Mouse (Mus musculus): ENCODE results near the gene Stk11. TPM values are rescaled to one million over a fixed set of nuclear protein-coding genes. Genes with fewer than 3 reads are reported as not detected.

Stk11 gene
- polyA plus RNA-seq, 1 experiment, result 222 TPM

DNA sequence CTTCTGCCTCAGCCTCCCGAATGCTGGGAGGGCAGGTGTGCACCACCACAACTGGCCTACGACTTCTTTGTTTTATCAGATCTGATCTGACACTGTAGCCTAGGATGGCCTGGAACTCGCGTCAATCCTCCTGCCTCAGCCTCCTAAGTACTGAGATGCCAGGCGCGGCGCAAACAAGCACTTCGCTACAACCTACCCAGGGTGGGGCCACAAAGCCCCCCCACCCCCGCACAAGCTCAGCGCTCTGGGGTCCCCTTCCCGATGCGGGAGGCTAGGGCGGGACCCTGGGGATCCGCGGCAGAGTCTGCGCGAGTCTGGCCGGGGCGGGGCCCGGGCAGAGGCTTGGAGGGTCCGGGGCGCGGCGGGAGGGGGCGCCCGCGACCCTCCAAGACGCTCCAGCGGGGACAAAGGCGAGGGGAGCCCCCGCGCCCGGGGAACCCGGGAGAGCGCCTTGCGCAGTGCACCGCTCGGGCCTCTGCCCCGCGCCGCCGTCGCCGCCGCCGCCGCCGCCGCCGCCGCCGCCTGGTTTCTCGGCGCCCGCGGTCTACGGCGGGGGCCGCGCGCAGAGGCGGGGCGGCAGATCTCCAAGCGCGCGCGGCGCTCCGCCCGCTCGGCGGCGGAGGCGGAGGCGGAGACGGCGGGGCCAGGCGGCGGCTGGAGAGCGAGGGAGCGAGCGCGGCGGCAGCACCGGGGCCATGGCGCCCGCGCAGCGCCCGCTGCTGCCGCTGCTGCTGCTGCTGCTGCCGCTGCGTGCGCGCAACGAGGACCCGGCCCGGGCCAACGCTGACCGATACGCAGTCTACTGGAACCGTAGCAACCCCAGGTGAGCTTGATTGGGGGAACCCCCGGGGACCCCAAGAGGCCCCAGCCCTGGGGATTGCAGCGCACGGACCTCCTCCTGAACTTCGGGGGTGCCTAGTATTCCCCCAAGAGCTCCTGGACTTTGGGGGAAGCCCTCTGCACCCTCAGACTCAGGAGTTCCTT is 63.8 kb downstream of the Stk11 start, which contains the start of gene Efna2:
Gene Efna2, plus strand, starts transcription at position 415 of the 984 bp plus-strand sequence.
- peak within 1 kb of the TSS; percentile 58 for H3K4me3 ChIP-seq (ENCODE audit: control insufficient read depth, low read depth, low read length)
- no peaks in the 10 kb centered on the region for H3K27me3 ChIP-seq (ENCODE audit: control insufficient read depth, insufficient read depth, low read length)
- peaks cover 11% of the 10 kb centered on the region for H3K4me1 ChIP-seq (ENCODE audit: control insufficient read depth, insufficient read depth, low read length)
- H3K36me3 ChIP-seq (ENCODE audit: control insufficient read depth, insufficient read depth, low read length), result no peaks in the 10 kb centered on the region
- H3K27ac ChIP-seq (ENCODE audit: control insufficient read depth, insufficient read depth, low read depth, low read length), result no peak within 1 kb of the TSS
- TF ChIP-seq CTCF (IDR thresholded peaks at IDR 0.05; ENCODE audit: control insufficient read depth, insufficient read depth, insufficient replicate concordance, low read depth, low read length), result no peak
- TF ChIP-seq POLR2A (IDR thresholded peaks at IDR 0.05; ENCODE audit: control insufficient read depth, low read depth, low read length), result no peak

Other genes starting within 250 kb of the Stk11 start
- gene Prtn3, start 241.3 kb upstream of the Stk11 start, polyA plus RNA-seq (2012; rRNA removed), result 0.72 and 0.90 TPM in 2 replicates
- 1.6 and 2.7 TPM in 2 replicates for gene Plppr3, start 241.2 kb upstream of the Stk11 start, polyA plus RNA-seq (2012; rRNA removed)
- gene Elane, start 229.6 kb upstream of the Stk11 start, polyA plus RNA-seq (2012; rRNA removed), result 0.11 and 0.22 TPM in 2 replicates
- gene Cfd, start 224.9 kb upstream of the Stk11 start, polyA plus RNA-seq (2012; rRNA removed), result 18.0 and 33.8 TPM in 2 replicates
- gene Med16, start 206.9 kb upstream of the Stk11 start, polyA plus RNA-seq (2012; rRNA removed), result 163 and 181 TPM in 2 replicates
- gene Gm26602, start 204.9 kb upstream of the Stk11 start, polyA plus RNA-seq (2012; rRNA removed), result not detected in 2 replicates
- gene Kiss1r, start 198.8 kb upstream of the Stk11 start, polyA plus RNA-seq (2012; rRNA removed), result 0.75 and 0.99 TPM in 2 replicates
- gene R3hdm4, start 194.6 kb upstream of the Stk11 start, polyA plus RNA-seq (2012; rRNA removed), result 15.0 and 15.2 TPM in 2 replicates
- 59.5 and 65.0 TPM in 2 replicates for gene Arid3a, start 188.8 kb upstream of the Stk11 start, polyA plus RNA-seq (2012; rRNA removed)
- 33.9 and 36.5 TPM in 2 replicates for gene Wdr18, start 155.7 kb upstream of the Stk11 start, polyA plus RNA-seq (2012; rRNA removed)
- 17.4 and 18.9 TPM in 2 replicates for gene Grin3b, start 145.1 kb upstream of the Stk11 start, polyA plus RNA-seq (2012; rRNA removed)
- 202 and 209 TPM in 2 replicates for gene Tmem259, start 131.5 kb upstream of the Stk11 start, polyA plus RNA-seq (2012; rRNA removed)
- gene Cnn2, start 127.2 kb upstream of the Stk11 start, polyA plus RNA-seq (2012; rRNA removed), result 4.4 and 6.8 TPM in 2 replicates
- 2.2 and 2.3 TPM in 2 replicates for gene Abca7, start 119.3 kb upstream of the Stk11 start, polyA plus RNA-seq (2012; rRNA removed)
- 2.1 and 3.4 TPM in 2 replicates for gene Arhgap45, start 99.2 kb upstream of the Stk11 start, polyA plus RNA-seq (2012; rRNA removed)
- 104 and 113 TPM in 2 replicates for gene Polr2e, start 76.0 kb upstream of the Stk11 start, polyA plus RNA-seq (2012; rRNA removed)
- gene Gpx4, start 68.6 kb upstream of the Stk11 start, polyA plus RNA-seq (2012; rRNA removed), result 3,516 and 3,720 TPM in 2 replicates
- gene Sbno2, start 10.2 kb upstream of the Stk11 start, polyA plus RNA-seq (2012; rRNA removed), result 13.9 and 14.0 TPM in 2 replicates
- 241 and 347 TPM in 2 replicates for gene Atp5d, start 22.8 kb downstream of the Stk11 start, polyA plus RNA-seq (2012; rRNA removed)
- gene Cbarp, start 25.0 kb downstream of the Stk11 start, polyA plus RNA-seq (2012; rRNA removed), result 3.8 and 5.1 TPM in 2 replicates
- 70.1 and 79.2 TPM in 2 replicates for gene Midn, start 32.5 kb downstream of the Stk11 start, polyA plus RNA-seq (2012; rRNA removed)
- 105 and 127 TPM in 2 replicates for gene Cirbp, start 50.2 kb downstream of the Stk11 start, polyA plus RNA-seq (2012; rRNA removed)
- 7.4 and 7.9 TPM in 2 replicates for gene 1600002K03Rik, start 57.1 kb downstream of the Stk11 start, polyA plus RNA-seq (2012; rRNA removed)
- gene Efna2, start 63.7 kb downstream of the Stk11 start, polyA plus RNA-seq (2012; rRNA removed), result 1.1 and 1.4 TPM in 2 replicates
- gene Mum1, start 110.6 kb downstream of the Stk11 start, polyA plus RNA-seq (2012; rRNA removed), result 282 and 295 TPM in 2 replicates
- gene Ndufs7, start 133.3 kb downstream of the Stk11 start, polyA plus RNA-seq (2012; rRNA removed), result 105 and 132 TPM in 2 replicates
- gene Gamt, start 145.2 kb downstream of the Stk11 start, polyA plus RNA-seq (2012; rRNA removed), result 38.5 and 39.6 TPM in 2 replicates
- 97.5 and 114 TPM in 2 replicates for gene Dazap1, start 145.7 kb downstream of the Stk11 start, polyA plus RNA-seq (2012; rRNA removed)
- 672 and 893 TPM in 2 replicates for gene Rps15, start 176.7 kb downstream of the Stk11 start, polyA plus RNA-seq (2012; rRNA removed)
- 1.4 and 1.8 TPM in 2 replicates for gene Apc2, start 180.2 kb downstream of the Stk11 start, polyA plus RNA-seq (2012; rRNA removed)
- gene 2310011J03Rik, start 204.7 kb downstream of the Stk11 start, polyA plus RNA-seq (2012; rRNA removed), result 11.3 and 13.1 TPM in 2 replicates
- 324 and 326 TPM in 2 replicates for gene Pcsk4, start 213.7 kb downstream of the Stk11 start, polyA plus RNA-seq (2012; rRNA removed)
- gene Reep6, start 214.2 kb downstream of the Stk11 start, polyA plus RNA-seq (2012; rRNA removed), result 698 and 732 TPM in 2 replicates
- gene Adamtsl5, start 232.6 kb downstream of the Stk11 start, polyA plus RNA-seq (2012; rRNA removed), result 3.3 and 4.1 TPM in 2 replicates
- 1.3 and 1.7 TPM in 2 replicates for gene Plk5, start 240.7 kb downstream of the Stk11 start, polyA plus RNA-seq (2012; rRNA removed)